Mouse (Mus musculus) liver, embryonic 14.5 days (tissue): Measurements from ENCODE around the gene Dyx1c1. TPM values are rescaled to one million over a fixed set of nuclear protein-coding genes. Genes with fewer than 3 reads are reported as not detected.
A peak's percentile ranks its signal among the peaks of the same experiment; 100 is the strongest.

Source experiments
- ATAC-seq: fragments of 200-750 bp; cut with Nextera tagmentation; 2 replicates; pipeline ENCODE4 v1.8.0; 2017; ENCODE audit warnings: moderate number of reproducible peaks, mild to moderate bottlenecking, moderate library complexity; ENCODE audit not compliant: insufficient read depth
- DNase-seq, 3 experiments: peaks; one replicate each; pipeline ENCODE4 v3.0.0-alpha.2; 2012 to 2013; ENCODE audit warnings: low read depth in 3 of 3, low spot score in 3 of 3
- H3K27ac ChIP-seq: fragments of 300-500 bp; sonication (generic); 2 replicates; pipeline ENCODE4 v1.5.1; 2014; ENCODE audit warnings: moderate library complexity, mild to moderate bottlenecking, control low read depth, inconsistent platforms
- H3K27me3 ChIP-seq: fragments of 300-500 bp; sonication (generic); 2 replicates; pipeline ENCODE4 v1.6.1; 2014; ENCODE audit warnings: mild to moderate bottlenecking, low read length, moderate library complexity; ENCODE audit not compliant: control insufficient read depth, insufficient read depth
- H3K36me3 ChIP-seq: fragments of 300-500 bp; sonication (generic); replicated peaks from 2 replicates; pipeline ENCODE4 v1.6.1; 2014; ENCODE audit warnings: low read depth; ENCODE audit not compliant: control insufficient read depth, insufficient read depth
- H3K4me1 ChIP-seq, 2 experiments: fragments of 200-500 bp in 1 of 2; fragments of 300-500 bp in 1 of 2; sonication (generic) in 1 of 2; replicated peaks; 2 replicates each; pipeline ENCODE4 v1.6.1; 2012 to 2014; ENCODE audit warnings: antibody characterized with exemption in 1 of 2, inconsistent platforms in 1 of 2, low read length in 1 of 2; ENCODE audit not compliant: control insufficient read depth in 2 of 2, insufficient read depth in 2 of 2
- H3K4me2 ChIP-seq: fragments of 300-500 bp; sonication (generic); 2 replicates; pipeline ENCODE4 v1.6.1; 2014; ENCODE audit warnings: low read depth, mild to moderate bottlenecking, control low read depth, moderate library complexity
- H3K4me3 ChIP-seq, 2 experiments: fragments of 200-500 bp in 1 of 2; fragments of 300-500 bp in 1 of 2; sonication (generic) in 1 of 2; 2 replicates each; pipeline ENCODE4 v1.5.1; 2012 to 2014; ENCODE audit warnings: low read depth in 2 of 2, low read length in 2 of 2, mild to moderate bottlenecking in 2 of 2, control low read depth in 1 of 2, inconsistent platforms in 1 of 2, moderate library complexity in 1 of 2; ENCODE audit not compliant: insufficient read depth in 1 of 2
- H3K9ac ChIP-seq: fragments of 300-500 bp; sonication (generic); replicated peaks from 2 replicates; pipeline ENCODE4 v1.6.1; 2014; ENCODE audit warnings: mild to moderate bottlenecking, control low read depth, moderate library complexity
- H3K9me3 ChIP-seq: fragments of 300-500 bp; sonication (generic); 2 replicates; pipeline ENCODE4 v1.6.1; 2016; ENCODE audit warnings: low read length, mixed read lengths; ENCODE audit not compliant: control insufficient read depth
- CTCF ChIP-seq: IDR thresholded peaks from 2 replicates; pipeline ENCODE4 v1.5.1; 2016; ENCODE audit warnings: antibody characterized with exemption, low read depth, control low read depth
- EP300 ChIP-seq: IDR thresholded peaks from 2 replicates; pipeline ENCODE4 v1.6.1; 2016; ENCODE audit warnings: antibody characterized with exemption, low read depth
- WGBS: fragments of 180-500 bp; shearing (Covaris S2); extraction: QIAGEN DNeasy Blood & Tissue Kit; methylation state at CpG from one replicate; pipeline ENCODE4 v1.1.7; 2014; ENCODE audit not compliant: insufficient replicate concordance; 5-methylcytosine and 5-hydroxymethylcytosine counted together
- polyA plus RNA-seq, 2 experiments: library from polyadenylated mRNA; depleted of rRNA in 1 of 2; stranded (reverse) in 1 of 2; unstranded in 1 of 2; fragments of >200 nt; fragmentation: Nextera tagmentation in 1 of 2; extraction: Ambion mirVana in 1 of 2; gene quantifications; 2 replicates each; pipeline versions ENCODE4 v1.2.1 to v1.2.3; 2012 to 2014

The Dyx1c1 gene
- polyA plus RNA-seq, 2 experiments: 0.13 to 0.15 TPM

DNA sequence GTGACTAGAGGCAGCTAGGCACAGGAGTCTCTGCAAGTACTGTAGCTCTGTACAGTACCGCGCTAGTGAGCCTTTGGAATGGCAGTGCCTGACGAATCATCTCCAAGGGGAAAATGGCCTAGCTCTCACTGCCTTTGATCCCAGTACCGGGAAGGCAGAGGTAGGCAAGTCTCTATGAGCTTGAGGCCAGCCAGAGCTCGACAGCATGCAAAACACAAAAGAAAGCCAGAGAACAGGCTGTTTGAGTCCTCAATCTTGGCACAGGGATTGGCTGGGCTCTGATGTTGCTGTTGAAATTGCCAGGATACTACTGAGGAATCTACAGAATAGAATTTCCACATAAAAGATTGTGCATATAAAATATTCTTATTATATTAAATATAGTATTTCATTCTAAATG lies 13.8 kb downstream of the Dyx1c1 start:
- 71% methylated on average over 5 of the region's 5 CpGs for WGBS
- no peak for DNase-seq
- no peaks in the 10 kb centered on the region for H3K9me3 ChIP-seq
- TF ChIP-seq EP300 (no peak), CTCF (no peak)
- H3K4me1 ChIP-seq: no peaks in the 10 kb centered on the region; a peak in 1 of 4 replicates
- H3K27me3 ChIP-seq: no peaks in the 10 kb centered on the region
- H3K36me3 ChIP-seq: no peaks in the 10 kb centered on the region
- H3K4me2 ChIP-seq: no peak overlapping the region
- H3K27ac ChIP-seq: no peak overlapping the region
- no peak overlapping the region for H3K4me3 ChIP-seq
- no peak for ATAC-seq
- no peak overlapping the region for H3K9ac ChIP-seq

- Histone ChIP-seq H3K4me1 (no peaks in the 10 kb centered on the region; a peak in 1 of 4 replicates), H3K27me3 (no peaks in the 10 kb centered on the region), H3K9ac (no peak overlapping the region), H3K27ac (no peak overlapping the region), H3K4me2 (no peak overlapping the region), H3K4me3 (no peak overlapping the region), H3K9me3 (no peaks in the 10 kb centered on the region), H3K36me3 (no peaks in the 10 kb centered on the region)
- ATAC-seq (no peak), DNase-seq (no peak)
- no peak for TF ChIP-seq EP300
- peak; percentile 26; the same call in 1 of the 2 replicates for TF ChIP-seq CTCF
Measured at GRCm38 (mm10) chr9:72972984-72973383, 14.4 kb downstream of the Dyx1c1 start.

DNA sequence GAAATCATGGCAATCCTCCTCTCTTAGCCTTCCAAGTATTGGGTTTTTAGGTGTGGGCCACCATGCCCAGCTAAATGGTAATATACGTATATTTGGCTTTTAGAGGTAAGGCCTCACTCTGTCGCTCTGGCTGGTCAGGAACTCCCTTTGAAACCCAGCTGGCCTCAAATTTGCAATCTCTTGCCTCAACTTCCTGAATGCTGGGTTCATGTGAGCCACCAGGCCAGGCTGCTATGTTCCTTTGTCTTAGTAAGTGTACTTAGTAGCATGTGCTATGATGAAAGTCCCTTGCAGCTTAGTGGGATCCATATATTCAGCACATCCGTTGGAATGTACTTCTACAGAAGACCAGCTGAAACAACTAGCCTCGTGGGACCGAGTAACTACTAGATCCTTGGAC lies 16.1 kb downstream of the Dyx1c1 start:
- Histone ChIP-seq H3K36me3 (no peaks in the 10 kb centered on the region), H3K27ac (no peak overlapping the region), H3K9ac (no peak overlapping the region), H3K9me3 (no peaks in the 10 kb centered on the region), H3K4me2 (no peak overlapping the region), H3K4me3 (no peak overlapping the region), H3K27me3 (no peaks in the 10 kb centered on the region), H3K4me1 (no peaks in the 10 kb centered on the region)
- DNase-seq: no peak
- ATAC-seq: no peak
- WGBS: 67% methylated on average over 5 of the region's 5 CpGs
- no peak for TF ChIP-seq EP300
- no peak for TF ChIP-seq CTCF

DNA sequence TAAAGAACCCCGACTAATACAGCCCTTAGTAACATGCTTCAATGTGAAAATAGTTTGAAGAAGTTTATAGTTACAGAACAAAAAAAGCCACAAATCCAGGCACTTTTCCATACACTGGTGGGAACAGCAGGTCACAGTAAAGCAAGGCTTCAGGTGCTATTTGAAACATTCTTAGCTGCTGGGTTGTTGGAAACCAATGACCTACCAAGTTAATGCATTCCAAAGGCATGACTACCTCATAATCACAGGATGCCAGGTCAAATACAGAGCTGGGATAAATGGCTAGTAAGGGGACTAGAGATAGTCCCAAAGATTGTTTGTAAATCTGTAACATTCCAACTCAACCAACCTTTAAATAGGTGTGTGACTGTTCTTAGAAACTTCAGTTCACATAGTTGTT lies 16.7 kb downstream of the Dyx1c1 start:
- TF ChIP-seq CTCF (no peak), EP300 (no peak)
- Histone ChIP-seq H3K4me1 (no peaks in the 10 kb centered on the region), H3K27me3 (no peaks in the 10 kb centered on the region), H3K4me2 (no peak overlapping the region), H3K9ac (no peak overlapping the region), H3K9me3 (no peaks in the 10 kb centered on the region), H3K27ac (no peak overlapping the region), H3K36me3 (no peaks in the 10 kb centered on the region), H3K4me3 (no peak overlapping the region)
- DNase-seq (no peak), ATAC-seq (no peak)
- WGBS: 65% methylated on average over 1 of the region's 1 CpGs

DNA sequence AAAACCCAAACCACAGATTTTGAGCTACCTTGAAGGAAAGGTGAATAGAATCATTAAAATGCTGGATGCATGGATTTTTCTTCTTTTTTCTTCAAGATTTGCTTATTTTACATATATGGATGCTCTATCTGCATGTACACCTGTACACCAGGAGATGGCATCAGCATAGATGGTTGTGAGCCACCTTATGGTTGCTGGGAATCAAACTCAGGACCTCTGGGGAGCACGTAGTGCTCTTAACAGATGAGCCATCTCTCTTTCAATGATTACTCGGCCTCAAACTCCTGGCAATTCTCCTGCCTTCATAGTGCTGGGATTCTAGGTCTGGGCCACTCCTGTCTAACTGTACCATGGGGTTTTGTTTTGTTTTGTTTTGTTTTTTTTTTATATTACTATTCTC lies 24.5 kb downstream of the Dyx1c1 start:
- no peak for DNase-seq
- no peak for TF ChIP-seq EP300
- no peak for TF ChIP-seq CTCF
- no peak overlapping the region for H3K9ac ChIP-seq
- no peak overlapping the region for H3K4me2 ChIP-seq
- ATAC-seq: no peak
- no peaks in the 10 kb centered on the region for H3K9me3 ChIP-seq
- WGBS: 47% methylated on average over 2 of the region's 2 CpGs
- no peaks in the 10 kb centered on the region for H3K36me3 ChIP-seq
- H3K27me3 ChIP-seq: no peaks in the 10 kb centered on the region
- no peak overlapping the region for H3K4me3 ChIP-seq
- peaks cover 5 to 8% of the 10 kb centered on the region in 2 experiments for H3K4me1 ChIP-seq
- H3K27ac ChIP-seq: no peak overlapping the region
